Mouse (Mus musculus): ENCODE results near the gene Kdelr2. TPM values are rescaled to one million over a fixed set of nuclear protein-coding genes. Genes with fewer than 3 reads are reported as not detected.

Kdelr2 gene
- polyA plus RNA-seq, 3 experiments from 2014 or later = 76.8 to 100 (median 78.4) TPM

Other genes starting within 250 kb of the Kdelr2 start
- 10 to 100 TPM in 1 of 3 experiments, 1 to 10 TPM in 2; 7.2 to 11.8 (median 7.7) TPM for gene Rbak, start 223.1 kb upstream of the Kdelr2 start, polyA plus RNA-seq (2017; shearing (Covaris generic))
- gene Spdye4b, start 222.8 kb upstream of the Kdelr2 start, polyA plus RNA-seq (2017; shearing (Covaris generic)) = not detected
- gene Spdye4a, start 176.9 kb upstream of the Kdelr2 start, polyA plus RNA-seq (2017; shearing (Covaris generic)) = not detected
- gene Zfp12, start 168.7 kb upstream of the Kdelr2 start, polyA plus RNA-seq (2017; shearing (Covaris generic)) = 1 to 10 TPM; 3.9 to 5.7 (median 4.6) TPM
- gene Zfp316, start 133.8 kb upstream of the Kdelr2 start, polyA plus RNA-seq (2017; shearing (Covaris generic)) = under 1 TPM; 0.16 to 0.40 (median 0.34) TPM
- not detected for gene Zfp853, start 110.2 kb upstream of the Kdelr2 start, polyA plus RNA-seq (2017; shearing (Covaris generic))
- gene E130309D02Rik, start 88.5 kb upstream of the Kdelr2 start, polyA plus RNA-seq (2017; shearing (Covaris generic)) = 1 to 10 TPM; 5.4 to 6.2 (median 5.6) TPM
- 10 to 100 TPM; 52.1 to 67.4 (median 67.2) TPM for gene Zdhhc4, start 74.6 kb upstream of the Kdelr2 start, polyA plus RNA-seq (2017; shearing (Covaris generic))
- not detected for gene Grid2ip, start 46.5 kb upstream of the Kdelr2 start, polyA plus RNA-seq (2017; shearing (Covaris generic))
- gene Daglb, start 60.7 kb downstream of the Kdelr2 start, polyA plus RNA-seq (2017; shearing (Covaris generic)) = 10 to 100 TPM in 2 of 3 experiments, 1 to 10 TPM in 1; 9.5 to 13.0 (median 12.7) TPM
- 10 to 100 TPM; 57.1 to 67.7 (median 60.8) TPM for gene Rac1, start 124.2 kb downstream of the Kdelr2 start, polyA plus RNA-seq (2017; shearing (Covaris generic))
- 10 to 100 TPM; 11.4 to 41.0 (median 34.9) TPM for gene Cyth3, start 218.6 kb downstream of the Kdelr2 start, polyA plus RNA-seq (2017; shearing (Covaris generic))